Mouse (Mus musculus) cerebellum, postnatal 14 days (tissue): ENCODE measurements around the gene Txnrd1.

Source experiments
- DNase-seq, 2 experiments: peaks; one replicate each; pipeline ENCODE4 v3.0.0; 2021; ENCODE audit warnings: mixed read lengths in 2 of 2

Gene Txnrd1

DNA sequence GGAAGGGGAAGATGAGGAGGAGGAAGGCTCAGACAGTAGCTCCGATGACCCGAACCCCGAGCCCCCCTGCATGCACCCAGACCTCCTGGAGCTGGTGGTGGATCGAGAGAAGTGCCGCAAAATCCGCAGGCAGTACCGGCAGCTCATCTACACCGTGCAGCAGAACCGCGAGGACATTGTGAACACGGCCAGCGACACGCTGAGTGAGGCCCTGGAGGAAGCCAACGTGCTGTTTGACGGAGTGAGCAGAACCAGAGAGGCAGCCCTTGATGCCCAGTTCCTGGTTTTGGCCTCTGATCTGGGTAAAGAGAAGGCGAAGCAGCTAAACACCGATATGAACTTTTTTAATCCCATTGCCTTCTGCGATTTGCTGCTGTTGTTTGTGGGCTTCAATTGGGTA, 33.1 kb downstream of the Txnrd1 start:
- DNase-seq = peak; percentile 25 to 37

DNA sequence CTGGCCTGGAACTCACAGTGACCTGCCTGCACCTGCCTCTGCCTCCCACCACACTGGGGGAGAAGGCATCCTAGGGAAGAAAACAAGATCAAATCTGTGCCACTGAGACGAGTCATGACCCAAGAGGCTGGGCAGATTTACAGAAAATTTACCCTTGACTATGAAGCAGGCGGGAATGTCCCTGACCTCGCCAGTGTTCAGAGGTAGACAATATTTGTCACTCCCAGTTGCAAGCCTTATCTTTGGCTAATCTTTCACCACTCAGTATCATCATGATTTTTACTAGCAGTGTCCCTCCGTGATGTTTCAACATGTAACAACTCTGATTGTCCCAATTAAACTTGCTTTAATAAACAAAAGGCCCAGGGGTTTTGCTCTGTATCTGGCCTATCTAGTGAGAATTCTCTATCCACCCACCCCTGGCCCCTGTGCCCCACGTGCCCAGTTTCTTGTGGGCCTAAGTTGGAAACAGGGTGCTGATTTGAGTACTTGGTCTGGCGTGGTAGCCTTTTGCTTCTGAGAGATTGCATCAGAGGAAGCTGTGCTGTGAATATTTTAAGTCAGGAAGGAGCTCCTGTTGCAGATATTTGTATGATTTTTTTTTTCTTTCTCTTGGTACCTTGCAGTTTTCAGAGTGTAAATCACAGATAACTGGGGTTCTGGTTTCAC, 34.8 kb downstream of the Txnrd1 start:
- DNase-seq = no peak

GRCm38 (mm10) chr10:82875446-82875845, 41.7 kb downstream of the Txnrd1 start:
- no peak for DNase-seq

DNA sequence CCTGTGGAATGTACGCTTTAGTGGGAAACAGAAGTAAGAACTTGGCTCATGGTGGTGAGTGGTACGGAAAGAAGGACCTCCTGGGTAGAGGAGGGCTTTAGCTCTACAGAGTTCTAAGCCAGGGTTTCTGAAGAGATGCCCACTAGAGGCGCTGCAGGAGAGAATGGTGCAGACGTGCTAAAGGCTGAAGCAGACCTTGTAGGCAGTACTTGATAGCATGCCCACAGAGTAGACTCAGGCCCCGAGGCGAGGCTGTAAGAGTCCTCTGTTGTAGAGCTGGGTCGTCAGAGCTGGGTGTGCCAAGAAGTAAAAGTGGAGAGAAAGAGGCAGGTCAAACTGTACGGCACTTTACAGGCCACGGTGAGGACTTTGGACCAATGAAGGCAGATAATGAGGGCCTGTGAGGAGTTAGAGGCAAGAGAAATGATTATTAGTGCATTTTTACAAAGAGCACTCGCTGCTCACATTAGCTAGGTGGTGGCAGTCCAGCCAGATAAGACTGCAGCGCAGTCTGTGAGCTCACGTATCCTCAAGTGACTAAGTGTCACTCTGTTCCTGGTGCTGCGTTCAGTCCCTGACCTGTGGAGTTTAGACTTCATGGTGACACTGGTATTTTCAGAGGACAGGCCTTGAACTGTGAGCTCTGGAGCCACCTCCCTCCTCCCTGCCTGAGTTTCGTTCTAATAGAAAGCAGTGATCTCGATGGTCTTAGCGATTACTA, 42.5 kb downstream of the Txnrd1 start:
- peak; percentile 33 to 62 for DNase-seq

DNA sequence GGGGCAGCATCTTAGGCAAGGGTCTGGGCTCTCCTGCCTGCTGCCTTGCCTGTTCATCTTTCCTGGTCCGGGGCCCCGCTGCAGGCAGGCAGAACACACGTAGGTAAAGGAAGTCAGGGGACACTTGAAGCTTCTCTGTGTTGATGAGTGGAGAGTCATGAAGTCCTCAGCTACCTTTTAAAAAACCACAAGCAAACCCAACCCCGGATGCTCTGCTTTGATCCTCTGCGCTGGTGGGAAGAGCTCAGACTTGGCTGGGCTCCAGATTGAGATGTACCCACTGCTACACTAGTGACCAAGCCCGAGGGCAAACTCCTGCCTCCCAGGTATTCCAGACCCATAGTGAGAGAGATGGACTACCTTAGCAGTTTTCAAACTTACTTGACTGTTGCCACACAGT, 53.6 kb downstream of the Txnrd1 start:
- DNase-seq = no peak

GRCm38 (mm10) chr10:82888576-82888975, 54.8 kb downstream of the Txnrd1 start:
- no peak for DNase-seq

- peak; percentile 52 to 67 for DNase-seq
These were observed 55.8 kb downstream of the Txnrd1 start for GRCm38 (mm10) chr10:82889447-82889973.

DNA sequence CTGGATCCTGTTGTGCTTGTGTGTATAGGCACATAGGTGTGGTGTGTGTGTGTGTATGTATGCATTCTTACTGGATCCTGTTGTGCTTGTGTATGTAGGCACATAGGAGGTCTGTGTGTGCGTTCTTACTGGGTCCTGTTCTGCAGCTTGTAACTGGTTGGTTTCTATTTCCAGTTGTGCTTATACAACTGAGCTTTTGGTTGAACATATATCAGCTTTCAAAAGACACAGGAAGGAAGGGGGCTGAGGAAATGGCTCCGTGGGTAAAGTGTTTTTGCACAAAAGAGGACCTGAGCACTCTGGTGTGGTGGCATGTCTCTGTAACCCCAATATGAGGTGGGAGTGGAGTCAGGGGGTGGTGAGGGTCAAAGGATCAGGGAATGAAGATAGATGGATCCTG, 57.2 kb downstream of the Txnrd1 start:
- DNase-seq = no peak

DNA sequence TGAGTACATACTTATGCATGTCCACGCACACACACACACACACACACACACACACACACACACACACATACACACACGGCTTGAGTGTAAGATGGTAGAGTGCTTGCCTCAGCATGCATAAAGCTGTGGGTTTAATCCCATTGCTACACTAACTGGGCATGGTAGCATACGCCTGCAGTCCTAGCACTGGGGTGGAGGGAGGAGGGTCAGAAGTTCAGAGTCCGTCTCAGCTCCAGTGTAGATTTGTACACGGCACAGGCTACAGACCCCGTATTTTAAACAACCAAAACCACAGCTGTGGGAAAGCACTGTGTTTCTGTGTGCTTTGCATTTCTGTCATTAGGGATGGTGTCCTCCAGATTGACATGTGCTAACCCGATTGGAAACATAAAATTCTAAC, 57.7 kb downstream of the Txnrd1 start:
- DNase-seq = no peak

DNA sequence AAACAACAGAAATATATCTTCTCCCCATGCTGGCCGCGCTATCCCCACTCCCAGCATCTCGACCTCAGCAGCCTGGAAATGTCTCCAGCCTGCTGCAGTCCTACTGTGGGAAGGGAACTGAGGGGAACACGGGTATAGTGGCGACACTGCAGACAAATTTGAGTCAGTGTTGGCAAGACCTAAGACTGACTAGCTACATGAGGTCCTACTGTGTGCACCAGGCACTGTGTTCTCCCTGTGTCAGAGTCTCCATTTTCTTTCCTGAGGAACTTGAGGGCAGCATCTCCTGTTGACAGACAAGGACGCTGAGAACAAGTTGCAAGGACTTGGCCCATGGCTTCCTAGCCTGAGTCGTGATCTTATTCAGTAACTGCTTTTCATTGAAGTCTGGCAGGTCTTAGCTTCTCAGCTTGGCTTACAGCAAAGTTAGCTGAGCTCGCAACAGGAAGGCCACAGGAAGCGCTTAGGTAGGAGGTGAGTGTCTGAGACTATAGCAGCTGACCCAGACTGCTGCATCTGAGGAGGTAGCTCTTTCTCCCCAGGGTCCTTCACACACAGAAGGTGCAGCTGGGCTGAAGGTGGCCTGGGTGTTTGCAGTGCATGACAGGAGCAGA, 58.8 kb downstream of the Txnrd1 start:
- DNase-seq = no peak

DNA sequence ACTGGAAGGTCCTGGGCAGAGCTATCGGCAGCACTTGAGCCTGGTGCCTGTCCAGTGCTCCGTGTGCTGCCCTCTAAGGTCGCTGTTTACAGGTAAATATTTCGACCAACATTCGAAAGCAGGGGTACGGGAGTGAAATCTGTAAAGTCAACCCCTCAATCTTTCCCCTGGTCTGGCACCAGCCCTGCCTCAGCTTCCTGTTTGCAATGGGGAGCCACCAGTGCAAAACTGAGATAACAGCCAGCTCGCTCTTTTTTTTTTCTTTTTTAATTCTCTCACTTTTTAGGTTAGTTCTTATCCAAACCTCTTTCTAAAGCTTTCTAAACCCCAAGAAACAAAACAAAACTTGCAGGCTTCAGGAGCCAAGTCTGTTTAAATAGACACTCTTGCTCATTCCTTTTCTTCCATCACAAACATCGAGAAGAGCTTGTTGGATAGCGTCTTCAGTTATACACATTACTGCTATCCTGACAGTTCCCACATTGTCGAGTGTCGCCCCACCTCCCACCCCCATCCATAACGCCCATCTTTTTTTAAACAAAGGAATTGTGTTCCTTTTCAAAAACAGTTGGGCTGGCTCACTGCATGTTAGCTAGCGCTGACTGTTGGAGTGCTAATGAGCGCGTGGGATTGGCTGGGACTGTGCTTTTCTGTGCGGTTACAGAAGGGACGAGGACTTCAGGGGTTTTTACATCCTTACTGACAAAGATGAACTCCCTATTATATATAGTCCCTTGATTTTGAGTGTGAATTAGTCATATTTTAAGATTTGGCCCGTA, 60.3 kb downstream of the Txnrd1 start:
- DNase-seq = no peak

DNA sequence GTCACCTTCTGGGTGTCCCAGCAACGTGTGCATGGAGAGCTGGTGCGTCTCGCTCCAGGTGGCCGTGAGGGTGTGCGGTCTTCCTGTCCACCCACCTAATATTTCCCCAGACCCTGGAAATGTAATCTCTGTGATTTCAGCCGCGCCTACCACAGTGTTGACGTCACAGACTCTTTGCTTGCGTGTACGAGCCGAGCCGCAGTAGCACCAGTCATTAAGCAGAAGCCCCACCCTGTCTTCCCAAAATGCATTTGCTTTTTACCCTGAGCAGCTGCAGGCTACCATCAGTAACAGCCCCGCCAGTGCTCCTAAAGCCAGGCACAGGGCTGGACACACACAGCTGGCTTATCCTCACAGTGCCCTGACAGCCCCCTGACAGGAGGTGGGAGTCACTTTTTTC, 64.2 kb downstream of the Txnrd1 start:
- no peak for DNase-seq

GRCm38 (mm10) chr10:82898893-82899292, 65.1 kb downstream of the Txnrd1 start:
- no peak for DNase-seq

DNA sequence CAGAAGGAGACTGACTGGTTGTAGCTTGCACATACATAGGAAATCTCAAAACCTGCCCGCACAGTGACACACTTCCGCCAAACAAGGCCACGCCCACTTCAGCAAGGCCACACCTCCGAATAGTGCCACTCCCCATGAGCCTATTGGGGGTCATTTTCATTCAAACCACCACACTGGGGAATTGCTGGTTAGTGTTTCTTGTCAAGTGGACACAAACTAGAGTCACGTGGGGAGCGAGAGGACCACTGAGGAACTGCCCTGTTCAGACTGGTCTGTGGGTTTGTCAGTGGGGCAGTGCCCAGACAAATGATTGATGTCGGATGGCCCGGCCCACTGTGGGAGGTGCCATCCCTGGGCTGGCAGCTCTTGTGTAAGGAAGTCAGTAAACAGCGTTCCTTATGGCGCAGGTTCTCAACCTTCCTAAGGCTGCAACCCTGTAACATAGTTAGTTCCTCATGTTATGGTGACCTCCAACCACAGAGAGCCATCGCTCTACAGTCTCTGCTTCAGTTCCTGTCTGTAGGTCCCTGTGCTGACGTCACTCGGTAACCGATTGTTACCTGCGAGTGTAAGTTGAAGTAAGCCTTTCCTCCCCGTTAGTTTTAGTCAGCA, 66.2 kb downstream of the Txnrd1 start:
- no peak for DNase-seq

GRCm38 (mm10) chr10:82900546-82900945, 66.8 kb downstream of the Txnrd1 start:
- DNase-seq = no peak

- peak; percentile 87 to 90 for DNase-seq
These were observed 67.7 kb downstream of the Txnrd1 start for GRCm38 (mm10) chr10:82901436-82901835.

DNA sequence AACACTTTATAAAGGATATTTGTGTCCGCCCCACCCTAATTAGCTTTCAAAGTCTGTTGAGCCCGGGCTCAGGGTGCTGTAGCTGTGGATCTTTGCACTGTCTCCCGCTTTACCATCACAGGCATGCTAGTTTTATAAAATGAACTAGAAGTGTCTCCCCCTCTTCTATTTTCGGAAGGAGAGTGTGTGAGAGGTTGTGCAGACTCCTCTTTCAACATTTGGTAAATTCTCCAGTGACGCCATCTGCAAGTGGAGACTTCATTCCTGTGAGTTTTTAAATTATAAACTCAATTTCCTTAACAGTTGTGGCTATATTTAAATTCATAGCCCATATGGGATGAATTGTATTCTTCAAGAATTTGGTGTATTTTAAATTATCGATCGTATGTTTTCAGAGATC, 74.8 kb downstream of the Txnrd1 start:
- DNase-seq = no peak

GRCm38 (mm10) chr10:82909382-82909781, 75.6 kb downstream of the Txnrd1 start:
- peak; percentile 84 for DNase-seq

- DNase-seq = peak in 1 of 2 experiments; percentile 25
These were observed 76.4 kb downstream of the Txnrd1 start for GRCm38 (mm10) chr10:82910198-82910597.

GRCm38 (mm10) chr10:82913238-82913637, 79.5 kb downstream of the Txnrd1 start:
- DNase-seq = no peak

GRCm38 (mm10) chr10:82913772-82914171, 80.0 kb downstream of the Txnrd1 start:
- DNase-seq = no peak

GRCm38 (mm10) chr10:82918675-82919074, 84.9 kb downstream of the Txnrd1 start:
- no peak for DNase-seq
